Mouse (Mus musculus) kidney, embryonic 16.5 days (tissue): Measurements from ENCODE around the gene Tpd52l2. TPM values are rescaled to one million over a fixed set of nuclear protein-coding genes. Genes with fewer than 3 reads are reported as not detected.

Source experiments
- ATAC-seq: fragments of 200-750 bp; cut with Nextera tagmentation; 2 replicates; pipeline ENCODE4 v1.8.0; 2017; ENCODE audit warnings: moderate TSS enrichment; ENCODE audit not compliant: low FRiP score, low TSS enrichment
- H3K27ac ChIP-seq: fragments of 300-500 bp; sonication (generic); 2 replicates; pipeline ENCODE4 v1.5.1; 2014; ENCODE audit warnings: low read length
- H3K27me3 ChIP-seq: fragments of 300-500 bp; sonication (generic); 2 replicates; pipeline ENCODE4 v1.6.1; 2014; ENCODE audit warnings: low read length, control low read depth, mixed read lengths; ENCODE audit not compliant: insufficient read depth
- H3K36me3 ChIP-seq: fragments of 300-500 bp; sonication (generic); 2 replicates; pipeline ENCODE4 v1.6.1; 2014; ENCODE audit warnings: low read length, control low read depth, mixed read lengths; ENCODE audit not compliant: insufficient read depth
- H3K4me1 ChIP-seq: fragments of 300-500 bp; sonication (generic); 2 replicates; pipeline ENCODE4 v1.6.1; 2014; ENCODE audit warnings: low read length, control low read depth, mixed read lengths; ENCODE audit not compliant: insufficient read depth
- H3K4me2 ChIP-seq: fragments of 300-500 bp; sonication (generic); replicated peaks from 2 replicates; pipeline ENCODE4 v1.6.1; 2014; ENCODE audit warnings: low read depth, low read length
- H3K4me3 ChIP-seq: fragments of 300-500 bp; sonication (generic); 2 replicates; pipeline ENCODE4 v1.5.1; 2014; ENCODE audit warnings: mild to moderate bottlenecking, low read length
- H3K9ac ChIP-seq: fragments of 300-500 bp; sonication (generic); replicated peaks from 2 replicates; pipeline ENCODE4 v1.6.1; 2014; ENCODE audit warnings: low read length
- H3K9me3 ChIP-seq: fragments of 300-500 bp; sonication (generic); 2 replicates; pipeline ENCODE4 v1.6.1; 2016; ENCODE audit warnings: low read length, control low read depth
- WGBS: fragments of 180-500 bp; shearing (Covaris S2); extraction: QIAGEN DNeasy Blood & Tissue Kit; methylation state at CpG from one replicate; pipeline ENCODE4 v1.1.7; 2014; 5-methylcytosine and 5-hydroxymethylcytosine counted together
- polyA plus RNA-seq: library from polyadenylated mRNA; unstranded; fragments of >200 nt; fragmentation: Nextera tagmentation; extraction: Ambion mirVana; gene quantifications from 2 replicates; pipeline ENCODE4 v1.2.1, GENCODE M21; 2015

Tpd52l2 gene
- 168 and 172 TPM in 2 replicates for polyA plus RNA-seq

DNA sequence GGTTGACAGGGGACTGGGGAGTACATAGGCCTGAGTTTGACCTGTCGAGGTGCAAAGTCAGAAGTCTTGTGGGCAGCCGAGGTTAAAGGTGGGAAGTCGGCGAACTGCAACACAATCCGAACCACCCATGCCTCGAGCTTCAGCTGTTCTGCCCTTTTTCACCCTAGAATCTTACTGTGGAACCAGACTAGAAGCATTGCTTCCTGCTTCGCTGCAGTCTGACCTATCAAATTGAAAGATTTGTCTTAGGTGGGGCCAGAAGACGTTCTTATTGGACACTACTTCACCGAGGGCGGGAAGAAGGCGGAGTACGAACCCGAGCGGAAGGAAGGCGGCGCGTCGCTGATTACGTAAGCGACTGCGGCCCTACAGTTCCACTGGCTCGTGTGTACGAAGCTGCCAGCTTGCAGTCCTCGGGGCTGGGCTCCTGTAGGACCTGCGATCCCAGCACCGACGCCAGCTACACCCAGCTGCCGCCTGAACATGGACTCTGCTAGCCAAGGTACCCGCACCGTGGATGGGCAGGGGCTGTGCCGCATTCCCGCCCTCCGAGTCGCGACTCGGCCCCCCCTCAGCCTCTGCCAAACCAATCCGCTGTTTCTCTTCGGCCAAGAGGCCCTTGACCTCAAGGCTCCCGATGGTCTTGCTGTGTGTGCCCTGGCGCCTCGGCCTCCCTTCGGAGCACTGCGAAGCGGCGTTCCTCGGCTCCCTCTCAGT, at the start of gene Tpd52l2:
Gene Tpd52l2 (plus strand): TSS at position 312 of the 717 bp plus-strand sequence.
- Histone ChIP-seq H3K4me2 (peak within 1 kb of the TSS; percentile 60), H3K36me3 (peaks cover 11% of the 10 kb centered on the region; the same call in 1 of the 2 replicates), H3K4me3 (peak within 1 kb of the TSS; percentile 89), H3K9ac (peak within 1 kb of the TSS; percentile 90), H3K27ac (peak within 1 kb of the TSS; percentile 91), H3K27me3 (no peaks in the 10 kb centered on the region), H3K4me1 (peaks cover 11% of the 10 kb centered on the region), H3K9me3 (no peaks in the 10 kb centered on the region)
- ATAC-seq = peak; percentile 98
- WGBS = under 1% methylated on average over 46 of the region's 46 CpGs

DNA sequence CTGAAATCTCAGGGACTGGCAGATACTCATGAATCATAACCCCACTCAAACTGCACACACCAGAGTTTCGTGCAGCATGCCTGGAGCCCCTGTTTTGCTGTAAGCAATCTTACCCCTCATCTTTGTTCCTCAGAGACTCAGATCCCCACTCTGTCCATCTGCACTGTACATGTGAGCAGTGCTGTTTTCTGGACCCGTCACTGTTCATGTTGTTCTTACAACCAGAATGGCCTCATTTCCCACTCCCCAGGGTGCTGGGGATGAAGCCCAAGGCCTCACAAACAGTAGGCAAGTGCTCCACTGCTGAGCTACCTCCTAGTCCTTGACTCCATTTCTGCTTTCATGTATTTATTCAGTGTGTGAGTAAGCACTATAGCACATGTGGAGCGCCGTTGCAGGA, 44.8 kb upstream of the Tpd52l2 start:
- WGBS = 72% methylated on average over 4 of the region's 4 CpGs

DNA sequence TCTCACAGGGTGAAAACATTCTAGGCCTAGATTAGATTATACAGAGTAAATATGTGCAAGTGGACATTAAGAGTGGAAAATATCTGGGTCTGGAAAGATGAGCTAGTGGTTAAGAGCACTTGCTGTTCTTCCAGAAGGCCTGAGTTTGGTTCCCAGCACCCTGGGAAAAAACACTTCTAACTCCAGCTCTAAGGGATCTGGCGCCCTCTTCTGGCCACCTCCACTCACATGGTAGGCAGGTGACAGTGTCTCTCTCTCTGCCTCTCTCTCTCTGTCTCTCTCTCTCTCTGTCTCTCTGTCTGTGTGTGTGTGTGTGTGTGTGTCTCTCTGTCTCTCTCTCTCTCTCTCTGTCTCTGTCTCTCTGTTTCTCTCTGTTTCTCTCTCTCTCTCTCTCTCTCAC, 43.7 kb upstream of the Tpd52l2 start:
- Histone ChIP-seq H3K4me2 (no peak overlapping the region), H3K9ac (no peak overlapping the region), H3K27ac (no peak overlapping the region), H3K36me3 (no peaks in the 10 kb centered on the region), H3K9me3 (no peaks in the 10 kb centered on the region), H3K4me3 (no peak overlapping the region), H3K4me1 (peaks cover 18% of the 10 kb centered on the region), H3K27me3 (no peaks in the 10 kb centered on the region; the same call in 1 of the 2 replicates)
- 58% methylated on average over 1 of the region's 1 CpGs for WGBS
- no peak for ATAC-seq

More for the DNA sequence above, 44.8 kb upstream of the Tpd52l2 start:
- Histone ChIP-seq H3K9me3 (no peaks in the 10 kb centered on the region), H3K4me1 (peaks cover 14% of the 10 kb centered on the region), H3K4me3 (no peak overlapping the region), H3K9ac (no peak overlapping the region), H3K27ac (no peak overlapping the region), H3K4me2 (no peak overlapping the region), H3K36me3 (no peaks in the 10 kb centered on the region), H3K27me3 (no peaks in the 10 kb centered on the region)
- ATAC-seq = no peak

DNA sequence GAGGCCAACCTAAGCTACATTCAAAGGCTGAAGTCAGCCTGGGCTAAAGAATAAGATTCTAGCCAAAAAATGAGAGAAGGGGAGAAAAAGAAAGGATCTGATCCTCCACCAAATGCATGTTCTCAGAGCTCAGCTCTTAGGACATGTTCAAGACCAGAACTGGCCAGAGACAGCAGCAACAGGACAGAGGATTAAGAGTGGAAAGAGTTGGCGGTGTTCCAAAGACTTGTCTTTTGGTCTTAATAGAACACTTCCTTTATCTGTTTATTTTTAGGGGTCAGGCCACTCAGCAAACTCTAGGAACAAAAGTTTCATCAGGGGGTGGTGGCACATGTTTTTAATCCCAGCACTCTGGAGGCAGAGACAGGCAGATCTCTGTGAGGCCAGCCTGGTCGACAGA, 41.0 kb upstream of the Tpd52l2 start:
- 77% methylated on average over 2 of the region's 2 CpGs for WGBS
- no peak for ATAC-seq
- no peaks in the 10 kb centered on the region for H3K9me3 ChIP-seq
- H3K27ac ChIP-seq = no peak overlapping the region; the same call in 1 of the 2 replicates
- no peak overlapping the region for H3K4me2 ChIP-seq
- H3K36me3 ChIP-seq = no peaks in the 10 kb centered on the region
- H3K4me1 ChIP-seq = peaks cover 32% of the 10 kb centered on the region
- no peak overlapping the region for H3K4me3 ChIP-seq
- no peaks in the 10 kb centered on the region; the same call in 1 of the 2 replicates for H3K27me3 ChIP-seq
- no peak overlapping the region for H3K9ac ChIP-seq

DNA sequence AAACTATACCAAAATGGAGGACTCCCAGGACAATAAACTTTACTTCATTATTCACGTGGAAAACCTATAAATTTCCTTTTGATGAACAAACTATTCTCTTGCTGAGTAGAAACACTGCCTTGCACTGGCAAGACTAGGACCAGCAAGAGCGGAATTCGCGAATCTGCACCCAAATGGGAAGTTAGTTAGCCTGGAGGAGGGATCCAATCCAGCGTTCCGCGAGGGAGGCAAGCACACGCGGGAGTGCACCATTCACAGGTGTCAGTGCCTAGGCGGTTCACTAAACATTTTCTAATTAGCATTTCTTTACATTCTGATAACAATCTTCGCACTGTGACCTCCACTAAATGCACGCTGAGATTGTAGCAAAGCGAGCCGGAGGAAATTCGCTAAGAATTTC, 39.1 kb upstream of the Tpd52l2 start:
- peak overlapping the region; percentile 95 for H3K4me3 ChIP-seq
- no peaks in the 10 kb centered on the region for H3K9me3 ChIP-seq
- H3K27ac ChIP-seq = 0 out of 2 replicates have a peak overlapping the region, but pooled peaks have one; percentile 6
- 1% methylated on average over 15 of the region's 15 CpGs for WGBS
- H3K4me2 ChIP-seq = peak overlapping the region; percentile 84
- H3K27me3 ChIP-seq = no peaks in the 10 kb centered on the region; the same call in 1 of the 2 replicates
- no peak for ATAC-seq
- H3K4me1 ChIP-seq = peaks cover 41% of the 10 kb centered on the region
- no peaks in the 10 kb centered on the region for H3K36me3 ChIP-seq
- H3K9ac ChIP-seq = peak overlapping the region; percentile 86

DNA sequence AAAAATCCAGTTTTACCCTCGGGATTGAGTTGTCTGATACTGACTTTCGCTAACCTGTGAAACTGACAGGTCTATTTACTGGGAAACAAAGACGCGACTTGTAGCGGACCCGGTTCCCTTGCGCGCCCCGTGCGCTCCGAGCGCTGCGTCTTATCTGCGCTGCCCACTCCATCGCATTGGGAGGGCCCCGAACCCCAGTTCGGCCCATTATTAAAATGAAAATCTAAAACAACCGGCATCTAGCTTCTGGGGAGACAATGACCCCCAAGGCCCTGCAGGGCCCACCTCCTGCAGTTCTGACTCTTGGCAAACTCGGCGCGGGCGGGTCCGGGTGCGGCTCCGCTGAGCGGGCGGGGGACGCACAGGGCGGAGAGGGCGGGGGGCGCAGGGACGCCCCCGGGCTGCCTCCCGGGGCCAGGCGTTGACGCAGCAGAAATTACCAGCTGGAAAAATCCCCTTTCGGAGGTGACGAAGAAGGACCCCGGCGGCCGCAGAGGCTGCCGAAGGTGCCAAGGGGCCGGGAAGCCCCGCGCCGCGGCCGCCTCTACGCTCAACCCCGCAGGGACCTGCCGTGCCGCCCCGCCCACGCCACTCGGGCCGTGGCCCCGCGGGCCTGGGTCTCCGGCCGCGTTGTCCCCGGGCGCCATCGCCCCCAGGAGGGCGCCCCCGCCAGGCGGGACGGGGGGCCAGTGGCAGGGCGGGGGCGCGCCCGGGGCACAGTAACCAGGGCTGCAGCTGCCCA, 38.4 kb upstream of the Tpd52l2 start:
- under 1% methylated on average over 63 of the region's 72 CpGs for WGBS
- Histone ChIP-seq H3K27ac (peak overlapping the region; percentile 83), H3K4me2 (peak overlapping the region; percentile 84), H3K9ac (peak overlapping the region; percentile 86), H3K9me3 (no peaks in the 10 kb centered on the region), H3K4me1 (peaks cover 47% of the 10 kb centered on the region), H3K4me3 (peak overlapping the region; percentile 95), H3K27me3 (no peaks in the 10 kb centered on the region; the same call in 1 of the 2 replicates), H3K36me3 (no peaks in the 10 kb centered on the region)
- no peak for ATAC-seq

DNA sequence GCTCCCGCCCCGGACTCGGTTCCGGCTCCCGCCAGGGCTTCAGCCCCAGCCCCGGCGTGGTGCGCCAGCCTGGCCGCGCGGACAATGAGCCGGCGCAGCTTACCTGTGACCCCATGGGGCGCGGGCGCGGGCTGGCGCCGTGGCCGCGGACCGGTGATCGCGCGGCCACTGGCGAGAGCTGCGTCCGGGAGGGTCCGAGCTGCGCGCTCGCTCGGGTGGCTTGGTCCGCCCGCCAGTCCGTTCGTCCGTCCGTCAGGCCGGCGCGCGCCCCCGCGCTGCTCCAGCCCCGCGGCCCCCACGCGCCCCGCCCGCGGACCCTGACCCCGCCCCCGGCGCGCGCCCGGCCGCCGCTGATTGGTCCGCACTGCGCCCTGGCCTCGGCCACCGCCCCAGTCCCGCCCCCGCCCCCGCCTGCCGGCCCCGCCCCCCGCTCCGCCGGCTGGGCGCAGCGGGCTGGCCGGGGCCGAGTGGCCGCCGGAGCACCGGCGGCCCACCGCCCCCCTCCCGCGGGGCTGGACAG, 37.7 kb upstream of the Tpd52l2 start, which contains the start of gene Zbtb46:
Gene Zbtb46 (minus strand): TSS at position 274 of the 520 bp plus-strand sequence.
- 2% methylated on average over 40 of the region's 83 CpGs for WGBS
- Histone ChIP-seq H3K4me2 (peak within 1 kb of the TSS; percentile 84), H3K4me3 (peak within 1 kb of the TSS; percentile 95), H3K27ac (peak within 1 kb of the TSS; percentile 88), H3K27me3 (no peaks in the 10 kb centered on the region; the same call in 1 of the 2 replicates), H3K9me3 (no peaks in the 10 kb centered on the region), H3K9ac (peak within 1 kb of the TSS; percentile 86), H3K4me1 (peaks cover 47% of the 10 kb centered on the region), H3K36me3 (no peaks in the 10 kb centered on the region)
- ATAC-seq = peak; percentile 90

DNA sequence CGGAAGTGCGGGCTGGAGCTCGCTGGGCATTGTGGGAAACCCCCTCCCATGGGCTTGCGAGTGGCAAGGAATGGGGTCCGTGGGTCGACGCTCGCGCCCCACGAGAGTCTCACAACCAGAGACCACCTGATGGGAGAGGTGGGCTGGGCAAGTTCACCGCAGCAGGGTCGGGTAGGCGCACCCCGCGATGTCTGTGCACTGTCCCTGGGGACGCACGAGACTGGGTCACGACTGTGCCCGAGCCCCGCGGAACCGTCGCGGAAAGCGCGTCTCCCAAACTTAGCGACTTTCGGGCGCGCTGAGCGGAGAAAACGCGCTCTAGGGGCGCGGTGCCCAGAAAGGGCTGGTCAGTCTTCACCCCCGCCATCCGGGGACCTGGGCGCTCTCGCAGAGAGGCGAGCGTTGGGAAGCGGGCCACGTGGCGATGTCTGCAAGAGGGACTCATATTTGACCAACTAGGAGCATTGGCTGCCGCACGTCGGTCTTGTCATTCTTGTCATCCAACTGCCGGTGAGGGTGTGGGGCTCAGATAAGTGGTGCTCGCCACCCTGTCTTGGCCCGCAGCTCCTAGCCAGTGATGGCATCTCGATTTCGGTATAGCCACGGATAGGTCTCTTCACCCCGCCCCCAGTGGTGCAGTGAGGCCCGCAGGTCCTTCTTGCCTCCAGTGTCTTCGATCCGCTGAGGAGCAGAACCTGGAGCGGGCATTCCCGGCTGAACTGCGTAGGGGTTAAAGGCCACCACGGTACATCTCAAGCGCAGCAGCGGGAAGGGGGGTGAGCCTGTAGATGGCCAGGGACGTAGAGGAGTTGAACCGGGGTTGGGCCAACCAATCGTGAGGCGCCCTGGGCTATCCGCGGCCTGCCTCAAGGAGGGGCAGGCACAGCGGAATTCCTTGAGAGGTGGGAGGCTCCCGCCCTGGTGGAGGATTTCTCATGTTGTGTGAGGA, 37.0 kb upstream of the Tpd52l2 start:
- WGBS = under 1% methylated on average over 66 of the region's 71 CpGs

More for the DNA sequence above, 37.0 kb upstream of the Tpd52l2 start:
- peaks cover 47% of the 10 kb centered on the region for H3K4me1 ChIP-seq
- peak overlapping the region; percentile 84 for H3K4me2 ChIP-seq
- no peaks in the 10 kb centered on the region for H3K9me3 ChIP-seq
- ATAC-seq = peak; percentile 85
- peak overlapping the region; percentile 95 for H3K4me3 ChIP-seq
- no peaks in the 10 kb centered on the region; the same call in 1 of the 2 replicates for H3K27me3 ChIP-seq
- H3K9ac ChIP-seq = peak overlapping the region; percentile 71
- no peaks in the 10 kb centered on the region for H3K36me3 ChIP-seq
- peak overlapping the region; percentile 88 for H3K27ac ChIP-seq
